Mouse (Mus musculus) myocyte (in vitro differentiated cells): ENCODE measurements around the gene Kdm4b.

Source experiments
- E2F4 ChIP-seq: IDR thresholded peaks from one replicate; pipeline ENCODE4 v1.6.1; 2011; ENCODE audit warnings: mild to moderate bottlenecking, control low read depth, moderate library complexity; ENCODE audit not compliant: insufficient read depth
- MAX ChIP-seq: IDR thresholded peaks from one replicate; pipeline ENCODE4 v1.6.1; 2011; ENCODE audit warnings: low read depth, mild to moderate bottlenecking, control low read depth
- MYOD1 ChIP-seq, 3 experiments: IDR thresholded peaks; one replicate each; pipeline ENCODE4 v1.6.1; 2011; ENCODE audit warnings: control low read depth in 2 of 3, low read depth in 2 of 3, mild to moderate bottlenecking in 2 of 3, moderate library complexity in 1 of 3; ENCODE audit not compliant: insufficient read length in 2 of 3, control insufficient read depth in 1 of 3
- POLR2A ChIP-seq: IDR thresholded peaks from one replicate; pipeline ENCODE4 v1.6.1; 2011; ENCODE audit warnings: low read depth, mild to moderate bottlenecking, control low read depth, moderate library complexity; ENCODE audit not compliant: insufficient read length
- POLR2AphosphoS2 ChIP-seq: IDR thresholded peaks from one replicate; pipeline ENCODE4 v1.6.1; 2011; ENCODE audit warnings: low read depth, control low read depth; ENCODE audit not compliant: insufficient read length
- SRF ChIP-seq: IDR thresholded peaks from one replicate; pipeline ENCODE4 v1.6.1; 2011; ENCODE audit warnings: low read depth; ENCODE audit not compliant: control insufficient read depth, insufficient read length
- TCF12 ChIP-seq: IDR thresholded peaks from one replicate; pipeline ENCODE4 v1.6.1; 2011; ENCODE audit warnings: mild to moderate bottlenecking, control low read depth; ENCODE audit not compliant: poor library complexity, insufficient read depth, severe bottlenecking
- USF1 ChIP-seq: IDR thresholded peaks from one replicate; pipeline ENCODE4 v1.6.1; 2011; ENCODE audit warnings: low read depth, mild to moderate bottlenecking, control low read depth, moderate library complexity

DNA sequence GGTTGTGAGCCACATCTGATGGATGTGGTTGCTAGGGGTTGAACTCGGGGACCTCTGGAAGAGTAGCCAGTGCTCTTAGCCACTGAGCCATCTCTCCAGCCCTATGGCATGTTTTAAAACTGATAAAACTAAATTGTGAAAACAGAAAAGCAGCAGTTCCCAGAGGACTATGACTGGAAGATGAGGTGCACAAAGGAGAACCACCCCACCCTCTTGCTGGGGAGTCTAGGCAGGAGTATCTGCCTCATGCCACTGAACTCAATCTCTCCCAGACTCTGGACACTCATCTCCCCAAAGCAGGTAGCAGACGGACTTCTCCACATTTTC lies 48.3 kb upstream of the Kdm4b start:
- TF ChIP-seq POLR2A: no peak
- TF ChIP-seq MAX: no peak
- no peak for TF ChIP-seq POLR2AphosphoS2
- no peak for TF ChIP-seq E2F4
- no peak for TF ChIP-seq USF1
- TF ChIP-seq SRF: no peak
- no peak for TF ChIP-seq MYOD1 (IDR thresholded peaks at IDR 0.05; ENCODE audit: control insufficient read depth in 1 of 3, insufficient read length in 2 of 3, low read depth in 2 of 3)
- TF ChIP-seq TCF12: no peak
